Mouse (Mus musculus): ENCODE data around the gene Abhd11. TPM values are rescaled to one million over a fixed set of nuclear protein-coding genes. Genes with fewer than 3 reads are reported as not detected.

Abhd11 gene
- polyA plus RNA-seq, 1 experiment from 2014 or later, result 82.8 TPM

DNA sequence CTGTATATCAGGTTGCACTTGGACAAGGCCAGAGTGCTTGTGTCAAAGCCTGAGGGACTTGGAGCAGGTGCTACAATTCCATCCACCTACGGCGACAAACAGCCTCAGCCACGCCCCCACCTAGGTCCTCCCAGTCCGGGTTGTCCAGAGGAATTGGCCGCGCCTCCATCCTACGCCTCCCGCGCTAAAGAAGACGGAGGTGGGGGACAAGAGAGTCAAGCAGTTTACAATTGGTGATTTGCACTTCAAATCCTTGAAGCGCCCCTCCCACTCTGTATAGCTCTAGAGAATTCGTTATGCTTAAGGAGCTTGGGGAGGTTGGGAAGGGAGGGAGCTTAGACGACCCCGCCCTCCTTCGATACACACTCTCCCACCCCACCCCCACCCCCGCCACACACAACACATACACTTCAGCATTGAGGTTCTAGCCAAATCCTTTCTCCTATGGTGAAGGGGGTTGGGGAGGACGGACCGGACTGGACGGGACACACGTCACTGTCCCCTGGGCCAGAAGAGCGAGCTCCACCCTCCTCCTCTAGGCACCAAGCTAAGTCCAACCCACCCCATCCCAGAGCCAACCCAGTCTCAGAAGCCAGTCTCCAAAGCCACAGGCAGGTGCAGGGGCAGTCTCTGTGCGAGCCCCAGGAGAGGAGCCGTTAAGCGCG, 23.2 kb upstream of the Abhd11 start, which contains the start of gene Cldn3:
TSS of gene Cldn3 (plus strand) at position 582 of the 665 bp plus-strand sequence.
- in situ Hi-C loops (cut with MboI; ENCODE audit: low pct_unique_long_range_greater_than_20kb), result no loop called here
- TF ChIP-seq CTCF (IDR thresholded peaks at IDR 0.05), result no peak
- POLR2A ChIA-PET, result interaction anchor here (0.7 kb wide), 1 partner anchor 30 kb away, joined by 7 read pairs; no protein-coding TSS in a partner anchor
- ATAC-seq, result no peak
- H3K27me3 ChIP-seq, result peaks cover 5% of the 10 kb centered on the region
- CTCF ChIA-PET, result no interaction called here
- no peak for DNase-seq (ENCODE audit: low read depth, low spot score)

GRCm38 (mm10) chr5:134986298-134987268, 22.4 kb upstream of the Abhd11 start:
- ATAC-seq, result no peak
- TF ChIP-seq CTCF (IDR thresholded peaks at IDR 0.05), result no peak
- peaks cover 5% of the 10 kb centered on the region for H3K27me3 ChIP-seq
- POLR2A ChIA-PET, result no interaction called here
- in situ Hi-C loops (cut with MboI; ENCODE audit: low pct_unique_long_range_greater_than_20kb), result no loop called here
- CTCF ChIA-PET, result no interaction called here
- DNase-seq (ENCODE audit: low read depth, low spot score), result no peak

- H3K27me3 ChIP-seq, result peaks cover 5% of the 10 kb centered on the region
- TF ChIP-seq CTCF (IDR thresholded peaks at IDR 0.05), result no peak
- ATAC-seq, result no peak
- ChIA-PET POLR2A (no interaction called here), CTCF (no interaction called here)
- in situ Hi-C loops (cut with MboI; ENCODE audit: low pct_unique_long_range_greater_than_20kb), result no loop called here
- DNase-seq (ENCODE audit: low read depth, low spot score), result no peak
Measured at GRCm38 (mm10) chr5:134989166-134989565, 19.8 kb upstream of the Abhd11 start.

DNA sequence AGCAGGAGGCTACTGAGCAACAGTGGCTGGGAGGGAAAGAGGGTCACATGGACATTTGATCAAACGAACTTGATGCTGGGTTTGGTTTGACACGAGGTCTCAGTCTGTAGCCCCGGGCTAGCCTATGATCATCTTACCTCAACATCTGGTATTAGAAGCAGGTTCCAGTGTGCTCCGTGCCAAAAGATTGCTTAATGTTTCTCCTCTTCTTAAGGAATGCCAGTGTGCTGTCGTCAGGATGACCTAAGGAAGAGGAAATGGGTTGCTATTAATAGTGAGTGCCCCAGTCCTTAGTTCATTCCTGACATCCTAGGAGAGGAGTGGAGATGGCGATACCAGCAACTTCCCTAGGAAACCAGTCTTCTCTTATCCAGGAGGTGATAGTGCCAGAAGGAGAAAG, 19.2 kb upstream of the Abhd11 start:
- ATAC-seq, result no peak
- ChIA-PET POLR2A (interaction anchor here (1.0 kb wide), 1 partner anchor 24 kb away, joined by 3 read pairs; no protein-coding TSS in a partner anchor), CTCF (no interaction called here)
- no peak for TF ChIP-seq CTCF (IDR thresholded peaks at IDR 0.05)
- DNase-seq (ENCODE audit: low read depth, low spot score), result no peak
- in situ Hi-C loops (cut with MboI; ENCODE audit: low pct_unique_long_range_greater_than_20kb), result no loop called here
- H3K27me3 ChIP-seq, result peaks cover 5% of the 10 kb centered on the region

DNA sequence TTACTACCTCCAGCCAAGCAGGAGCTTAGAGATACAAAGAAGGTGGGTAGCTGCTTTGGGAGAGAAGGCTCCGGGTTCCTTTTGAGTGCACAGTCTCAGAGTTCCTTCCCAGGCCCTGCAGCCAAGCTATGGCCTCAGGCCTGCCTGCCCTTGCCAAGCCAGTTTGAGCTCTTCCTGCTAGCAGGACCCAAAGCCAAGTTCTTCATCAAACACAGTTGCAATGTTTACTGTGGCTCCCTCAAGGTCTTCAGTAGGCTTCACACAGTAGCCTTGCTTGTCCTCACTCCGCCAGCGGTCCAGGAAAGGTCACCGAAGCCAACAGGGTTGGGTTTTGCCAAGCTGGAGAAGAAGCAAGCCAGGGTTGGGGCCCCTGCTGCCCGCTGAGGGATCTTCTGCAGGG, 16.4 kb upstream of the Abhd11 start:
- no peak for TF ChIP-seq CTCF (IDR thresholded peaks at IDR 0.05)
- in situ Hi-C loops (cut with MboI; ENCODE audit: low pct_unique_long_range_greater_than_20kb), result no loop called here
- H3K27me3 ChIP-seq, result no peaks in the 10 kb centered on the region
- no peak for DNase-seq (ENCODE audit: low read depth, low spot score)
- ChIA-PET POLR2A (interaction anchor here (0.7 kb wide), 1 partner anchor 296 kb away, joined by 3 read pairs; no protein-coding TSS in a partner anchor), CTCF (no interaction called here)
- no peak for ATAC-seq

- no peak for TF ChIP-seq CTCF (IDR thresholded peaks at IDR 0.05)
- ChIA-PET POLR2A (no interaction called here), CTCF (interaction anchor here (0.7 kb wide), 1 partner anchor 10 kb away, joined by 3 read pairs; the partner anchor contains the start of gene Abhd11)
- H3K27me3 ChIP-seq, result no peaks in the 10 kb centered on the region
- in situ Hi-C loops (cut with MboI; ENCODE audit: low pct_unique_long_range_greater_than_20kb), result no loop called here
- DNase-seq (ENCODE audit: low read depth, low spot score), result no peak
- ATAC-seq, result no peak
Measured at GRCm38 (mm10) chr5:134998359-134998758, 10.6 kb upstream of the Abhd11 start.

- POLR2A ChIA-PET, result no interaction called here
- DNase-seq (ENCODE audit: low read depth, low spot score) (no peak), ATAC-seq (no peak)
- no peaks in the 10 kb centered on the region for H3K27me3 ChIP-seq
- no peak for TF ChIP-seq CTCF (IDR thresholded peaks at IDR 0.05)
- CTCF ChIA-PET, result no interaction called here
- in situ Hi-C loops (cut with MboI; ENCODE audit: low pct_unique_long_range_greater_than_20kb), result no loop called here
Measured at GRCm38 (mm10) chr5:134999797-135000196, 9.2 kb upstream of the Abhd11 start.

- no peak for TF ChIP-seq CTCF (IDR thresholded peaks at IDR 0.05)
- no peak for ATAC-seq
- CTCF ChIA-PET, result no interaction called here
- no peak for DNase-seq (ENCODE audit: low read depth, low spot score)
- POLR2A ChIA-PET, result no interaction called here
- H3K27me3 ChIP-seq, result no peaks in the 10 kb centered on the region
- in situ Hi-C loops (cut with MboI; ENCODE audit: low pct_unique_long_range_greater_than_20kb), result no loop called here
Measured at GRCm38 (mm10) chr5:135000751-135001150, 8.2 kb upstream of the Abhd11 start.

GRCm38 (mm10) chr5:135001309-135001708, 7.6 kb upstream of the Abhd11 start:
- in situ Hi-C loops (cut with MboI; ENCODE audit: low pct_unique_long_range_greater_than_20kb), result no loop called here
- POLR2A ChIA-PET, result no interaction called here
- no peaks in the 10 kb centered on the region for H3K27me3 ChIP-seq
- TF ChIP-seq CTCF (IDR thresholded peaks at IDR 0.05), result no peak
- ATAC-seq (no peak), DNase-seq (ENCODE audit: low read depth, low spot score) (no peak)
- CTCF ChIA-PET, result no interaction called here

DNA sequence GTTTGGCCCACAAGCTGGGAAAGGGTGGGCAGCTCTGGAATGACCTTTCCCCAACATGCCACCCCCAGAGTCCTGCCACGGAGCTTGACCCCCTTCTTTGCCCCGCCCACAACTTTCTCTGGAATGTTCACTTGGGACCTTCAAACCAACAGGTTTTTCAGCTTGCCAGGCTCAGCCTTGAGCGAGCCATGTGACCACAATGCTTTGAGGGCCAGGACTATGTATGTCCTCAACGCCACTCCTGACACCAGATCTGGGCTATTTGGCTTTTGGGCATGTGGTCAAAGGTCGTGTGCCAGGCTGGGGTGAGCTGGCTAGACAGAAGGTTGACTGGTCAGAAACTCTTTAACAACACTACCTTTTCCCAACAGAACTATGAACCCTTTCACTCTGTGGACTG, 6.8 kb upstream of the Abhd11 start:
- in situ Hi-C loops (cut with MboI; ENCODE audit: low pct_unique_long_range_greater_than_20kb), result no loop called here
- no peaks in the 10 kb centered on the region for H3K27me3 ChIP-seq
- no peak for TF ChIP-seq CTCF (IDR thresholded peaks at IDR 0.05)
- DNase-seq (ENCODE audit: low read depth, low spot score), result no peak
- CTCF ChIA-PET, result no interaction called here
- no peak for ATAC-seq
- POLR2A ChIA-PET, result no interaction called here

All from Patski (cell line).